Mouse (Mus musculus) cerebellum, adult 11-12 months (tissue): ENCODE data around the gene Cd47.

Experiments used
- DNase-seq: peaks from one replicate; pipeline ENCODE4 v3.0.0; 2022

The Cd47 gene

GRCm38 (mm10) chr16:49951925-49952523, 151.7 kb downstream of the Cd47 start:
- DNase-seq = no peak

- DNase-seq = no peak
Measured at GRCm38 (mm10) chr16:49953817-49954216, 153.5 kb downstream of the Cd47 start.

- no peak for DNase-seq
Measured at GRCm38 (mm10) chr16:49954909-49955308, 154.6 kb downstream of the Cd47 start.

GRCm38 (mm10) chr16:49955325-49955724, 155.0 kb downstream of the Cd47 start:
- DNase-seq = no peak

GRCm38 (mm10) chr16:49955952-49956351, 155.6 kb downstream of the Cd47 start:
- DNase-seq = no peak

GRCm38 (mm10) chr16:49956531-49957302, 156.4 kb downstream of the Cd47 start:
- no peak for DNase-seq

GRCm38 (mm10) chr16:49958900-49959436, 158.6 kb downstream of the Cd47 start:
- DNase-seq = no peak

GRCm38 (mm10) chr16:49962305-49962704, 162.0 kb downstream of the Cd47 start:
- DNase-seq = no peak

- no peak for DNase-seq
Measured at GRCm38 (mm10) chr16:49964321-49964986, 164.1 kb downstream of the Cd47 start.
